Mouse (Mus musculus): ENCODE results near the gene Golph3.

GRCm38 (mm10) chr15:12366072-12366469 is 44.8 kb downstream of the Golph3 start:
- no peak for TF ChIP-seq POLR2A (IDR thresholded peaks at IDR 0.05; ENCODE audit: insufficient read depth, low read depth, low read length)
- no peak for TF ChIP-seq CTCF (IDR thresholded peaks at IDR 0.05; ENCODE audit: insufficient read depth, low read depth, low read length)

Data from olfactory bulb, adult 2 months (tissue).